Mouse (Mus musculus) cerebellum, adult 11 months (tissue): ENCODE results near the gene Evx2.

Source experiments
- DNase-seq: peaks from one replicate; pipeline ENCODE4 v3.0.0; 2022

The Evx2 gene

DNA sequence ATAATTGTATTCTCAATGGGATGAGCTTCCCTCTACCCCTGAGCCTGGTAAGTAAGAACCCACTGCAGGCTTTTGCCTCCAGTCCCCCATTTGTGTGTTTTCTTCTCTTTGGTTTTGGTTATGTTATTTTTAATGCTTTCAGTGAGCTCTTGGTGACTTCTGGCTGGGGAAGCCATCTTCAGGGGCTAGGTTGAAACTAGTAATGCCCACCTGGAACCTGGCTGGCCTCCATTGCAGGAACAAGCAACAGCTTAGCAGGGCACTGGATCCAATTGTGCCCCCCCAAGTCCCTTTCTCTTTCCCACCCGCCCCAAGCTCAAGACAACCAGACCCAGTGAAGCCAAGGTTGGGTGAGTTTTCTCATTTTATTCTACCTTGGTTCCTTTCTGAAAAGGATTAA lies 36.0 kb upstream of the Evx2 start:
- DNase-seq, result no peak

- no peak for DNase-seq
Observed at GRCm38 (mm10) chr2:74694066-74694465, 34.7 kb upstream of the Evx2 start.

DNA sequence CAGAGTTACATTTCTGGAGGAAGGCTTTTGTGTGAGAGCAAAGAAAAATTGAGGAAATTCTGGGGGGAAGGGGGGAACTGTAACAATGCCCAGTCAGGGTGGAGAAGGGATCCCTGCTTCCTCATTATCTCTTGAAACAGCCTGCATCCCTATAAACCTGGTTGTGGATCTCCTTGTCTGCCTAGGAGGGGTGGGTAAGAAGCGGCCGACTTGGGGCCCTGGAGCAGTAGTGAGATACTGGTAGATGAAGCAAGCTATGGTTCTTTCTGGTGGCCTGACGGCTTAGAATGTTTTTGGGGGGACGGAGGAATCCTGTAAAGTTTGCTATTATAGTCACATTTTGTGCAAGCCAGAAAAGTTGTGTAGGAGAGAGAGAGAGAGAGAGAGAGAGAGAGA lies 34.1 kb upstream of the Evx2 start:
- no peak for DNase-seq

- DNase-seq, result no peak
Observed at GRCm38 (mm10) chr2:74692808-74693431, 33.6 kb upstream of the Evx2 start.

- DNase-seq, result no peak
Observed at GRCm38 (mm10) chr2:74691995-74692807, 32.8 kb upstream of the Evx2 start.

GRCm38 (mm10) chr2:74691022-74691951 lies 31.9 kb upstream of the Evx2 start, which contains the start of gene Hoxd10:
Gene Hoxd10 (plus strand): TSS chr2:74691924.
- no peak for DNase-seq

DNA sequence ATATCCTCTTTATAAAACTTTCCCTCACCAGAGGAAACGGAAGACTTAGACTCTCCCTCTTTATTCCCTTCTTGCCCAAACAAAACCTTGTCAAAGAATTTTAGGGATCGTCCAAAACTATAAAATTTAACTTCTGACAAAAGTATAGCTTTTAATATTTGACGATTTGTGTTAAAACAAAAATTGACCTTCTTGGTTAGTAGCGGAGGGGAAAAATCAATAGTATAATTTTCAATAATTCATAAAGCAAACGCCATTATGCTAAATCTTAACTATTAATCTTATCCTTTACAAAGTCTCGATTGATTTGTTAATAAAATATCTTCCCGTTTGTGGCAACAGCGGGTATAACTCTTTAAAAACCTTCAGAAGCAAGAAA lies 31.0 kb upstream of the Evx2 start:
- no peak for DNase-seq

GRCm38 (mm10) chr2:74689574-74690337 lies 30.4 kb upstream of the Evx2 start:
- no peak for DNase-seq

- no peak for DNase-seq
Observed at GRCm38 (mm10) chr2:74688795-74689573, 29.6 kb upstream of the Evx2 start.

GRCm38 (mm10) chr2:74687698-74688555 lies 28.6 kb upstream of the Evx2 start:
- DNase-seq, result no peak

GRCm38 (mm10) chr2:74686988-74687697 lies 27.8 kb upstream of the Evx2 start:
- DNase-seq, result no peak

GRCm38 (mm10) chr2:74686301-74686987 lies 27.1 kb upstream of the Evx2 start:
- DNase-seq, result no peak

DNA sequence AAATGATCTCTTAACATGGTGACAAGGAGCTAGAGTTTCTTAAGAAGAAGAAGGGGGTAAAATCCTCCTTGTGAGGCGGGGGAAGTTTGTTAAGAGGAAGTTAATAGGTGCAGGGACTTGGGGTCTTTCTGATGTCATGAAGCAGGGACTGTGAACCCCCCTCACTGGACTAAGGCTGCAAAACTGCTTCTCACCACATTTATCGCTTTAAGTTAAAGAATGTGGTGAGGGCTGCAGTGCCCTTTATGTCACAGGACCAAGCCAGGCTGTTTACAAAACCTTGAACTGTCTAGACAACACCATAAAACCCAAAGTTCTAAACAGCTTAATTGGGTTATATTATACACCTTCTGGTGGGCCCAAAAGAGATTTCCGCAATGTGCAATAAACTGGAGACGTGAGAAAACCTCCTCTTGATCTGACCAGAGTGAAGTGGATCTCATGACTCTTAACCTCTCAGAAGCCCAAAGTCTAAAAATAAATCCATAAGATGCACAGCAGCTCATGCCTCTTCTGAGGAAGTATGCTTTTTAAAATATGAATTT lies 25.8 kb upstream of the Evx2 start:
- no peak for DNase-seq

- DNase-seq, result no peak
Observed at GRCm38 (mm10) chr2:74684106-74684505, 24.7 kb upstream of the Evx2 start.

- DNase-seq, result no peak
Observed at GRCm38 (mm10) chr2:74683471-74683951, 24.2 kb upstream of the Evx2 start.

GRCm38 (mm10) chr2:74682796-74683195 lies 23.4 kb upstream of the Evx2 start:
- no peak for DNase-seq

DNA sequence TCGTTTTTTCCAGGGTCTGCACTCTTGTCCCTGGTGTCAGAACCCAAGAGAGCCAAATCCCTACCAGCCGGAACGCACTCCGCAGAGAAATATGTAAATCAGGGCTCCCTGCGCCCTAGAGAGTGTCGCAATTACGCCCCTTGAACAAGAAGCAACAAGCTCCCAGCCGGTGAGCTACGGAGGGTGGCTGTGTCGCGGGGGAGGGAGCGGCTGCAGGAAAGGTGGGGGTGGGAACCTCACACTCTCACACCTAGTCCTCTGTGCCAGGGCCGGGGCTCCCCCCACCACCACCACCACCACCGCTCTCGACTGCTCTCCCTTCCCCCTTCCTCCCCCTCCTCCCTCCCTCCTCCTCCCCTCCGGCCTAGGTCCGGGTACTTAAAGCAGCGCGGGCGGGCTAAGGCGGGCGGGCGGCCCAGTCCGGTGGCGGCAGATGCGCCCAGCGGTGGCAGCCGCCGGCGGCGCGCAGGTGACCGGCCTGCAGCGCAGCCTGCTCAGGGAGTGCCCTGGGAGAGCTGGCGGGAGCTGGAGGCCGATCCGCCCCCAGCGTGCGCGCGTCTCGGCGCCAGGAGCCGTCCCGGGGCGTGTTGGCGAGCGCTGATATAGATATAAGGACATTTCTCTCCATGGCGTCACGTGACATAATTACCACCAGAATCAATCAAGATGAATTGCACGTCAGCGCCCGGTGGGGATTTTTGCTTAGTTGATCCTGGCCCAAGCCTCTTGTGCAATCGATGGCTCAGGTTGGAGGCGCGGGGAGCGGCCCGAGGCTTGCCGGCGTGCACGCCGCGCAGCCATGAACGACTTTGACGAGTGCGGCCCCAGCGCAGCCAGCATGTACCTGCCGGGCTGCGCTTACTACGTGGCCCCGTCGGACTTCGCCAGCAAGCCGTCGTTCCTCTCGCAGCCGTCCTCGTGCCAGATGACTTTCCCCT lies 22.5 kb upstream of the Evx2 start:
- DNase-seq, result no peak
